Mouse (Mus musculus) gastrocnemius, postnatal 10 days (tissue): ENCODE measurements around the gene Sv2c. TPM values are rescaled to one million over a fixed set of nuclear protein-coding genes. Genes with fewer than 3 reads are reported as not detected.

Experiments
- DNase-seq: peaks from one replicate; pipeline ENCODE4 v3.0.0; 2021; ENCODE audit warnings: mixed read lengths
- total RNA-seq, 2 experiments: library from RNA; stranded (reverse); gene quantifications; 2 replicates each; pipeline ENCODE4 v1.2.3; 2021

The Sv2c gene
- total RNA-seq, 2 experiments from 2014 or later, result 0.47 to 0.66 TPM

DNA sequence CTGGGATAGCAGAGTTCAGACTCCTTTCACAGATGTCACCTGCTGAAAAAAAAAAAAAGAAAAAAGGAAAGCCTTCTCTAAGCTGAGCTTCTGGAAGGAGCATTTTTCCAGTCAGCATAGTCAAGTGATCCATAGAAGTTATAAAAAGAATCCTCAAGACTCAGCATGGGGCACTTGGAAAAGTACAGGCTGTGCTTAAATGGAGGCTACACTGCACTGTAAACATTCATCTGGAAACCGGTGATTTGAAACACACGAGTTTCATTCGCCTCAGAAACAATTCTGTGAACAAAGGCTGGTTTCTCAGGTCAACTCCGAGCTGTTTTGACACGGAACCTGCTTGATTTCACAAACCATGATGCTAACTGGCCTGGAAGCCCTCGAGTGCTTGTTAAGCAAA, 165.6 kb downstream of the Sv2c start:
- no peak for DNase-seq

DNA sequence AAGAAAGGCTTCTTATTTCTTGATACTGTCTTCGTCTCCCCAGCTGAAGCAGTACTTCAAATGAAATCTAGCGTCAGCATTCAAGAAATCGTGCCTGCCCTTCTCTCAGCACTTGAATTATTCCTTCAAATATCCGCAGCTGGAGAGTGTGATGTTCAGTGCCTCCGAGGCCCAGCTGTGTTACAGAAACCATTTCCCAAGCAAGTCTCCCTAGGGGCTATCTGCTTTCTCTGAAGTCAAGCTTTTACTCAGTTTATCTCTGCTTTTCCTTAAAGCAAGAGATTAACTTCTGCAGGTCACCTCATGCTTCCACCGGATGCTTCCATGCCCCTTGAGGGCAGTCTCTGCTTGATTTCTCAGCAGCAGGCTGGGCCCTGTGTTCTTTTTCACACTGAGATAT, 166.8 kb downstream of the Sv2c start:
- DNase-seq, result no peak

GRCm38 (mm10) chr13:95965162-95965561, 167.2 kb downstream of the Sv2c start:
- no peak for DNase-seq

- no peak for DNase-seq
These were observed 168.2 kb downstream of the Sv2c start for GRCm38 (mm10) chr13:95964226-95964625.

DNA sequence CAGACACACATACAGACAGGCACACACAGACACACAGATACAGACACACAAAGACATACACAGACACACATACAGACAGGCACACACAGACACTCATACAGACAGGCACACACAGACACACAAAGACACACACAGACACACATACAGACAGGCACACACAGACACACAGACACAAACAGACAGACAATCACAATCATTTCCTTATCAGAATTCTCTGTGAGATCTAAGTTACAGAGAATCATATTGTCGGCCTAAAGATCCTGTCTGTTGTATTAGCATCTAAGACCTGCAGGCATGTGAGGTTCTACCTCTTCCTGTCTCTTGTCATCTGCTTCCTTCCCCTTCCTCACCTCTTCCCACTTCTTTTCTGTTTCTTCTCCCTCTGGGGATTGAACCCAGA, 168.7 kb downstream of the Sv2c start:
- DNase-seq, result no peak

DNA sequence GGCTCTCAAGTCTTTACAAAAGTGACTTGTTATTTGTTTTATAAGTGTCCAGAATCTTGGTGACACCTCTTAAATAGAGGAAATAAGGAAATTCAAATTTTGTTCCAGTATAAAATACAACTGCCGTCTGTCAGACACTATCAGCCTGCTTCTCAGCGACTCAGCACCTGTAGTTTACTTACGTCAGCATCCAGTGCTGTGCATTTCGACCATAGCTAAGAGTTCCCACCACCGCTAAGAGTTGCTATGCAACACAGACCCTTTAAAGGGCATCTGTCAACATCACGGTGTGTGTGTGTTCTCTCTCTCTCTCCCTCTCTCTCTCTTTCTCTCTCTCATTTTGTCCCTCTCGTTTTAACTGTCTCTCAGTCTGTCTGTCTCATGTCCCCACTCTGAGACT, 170.5 kb downstream of the Sv2c start:
- DNase-seq, result no peak

- DNase-seq, result peak; percentile 26
These were observed 171.1 kb downstream of the Sv2c start for GRCm38 (mm10) chr13:95961191-95961791.

GRCm38 (mm10) chr13:95960477-95961185, 171.7 kb downstream of the Sv2c start:
- DNase-seq, result no peak

DNA sequence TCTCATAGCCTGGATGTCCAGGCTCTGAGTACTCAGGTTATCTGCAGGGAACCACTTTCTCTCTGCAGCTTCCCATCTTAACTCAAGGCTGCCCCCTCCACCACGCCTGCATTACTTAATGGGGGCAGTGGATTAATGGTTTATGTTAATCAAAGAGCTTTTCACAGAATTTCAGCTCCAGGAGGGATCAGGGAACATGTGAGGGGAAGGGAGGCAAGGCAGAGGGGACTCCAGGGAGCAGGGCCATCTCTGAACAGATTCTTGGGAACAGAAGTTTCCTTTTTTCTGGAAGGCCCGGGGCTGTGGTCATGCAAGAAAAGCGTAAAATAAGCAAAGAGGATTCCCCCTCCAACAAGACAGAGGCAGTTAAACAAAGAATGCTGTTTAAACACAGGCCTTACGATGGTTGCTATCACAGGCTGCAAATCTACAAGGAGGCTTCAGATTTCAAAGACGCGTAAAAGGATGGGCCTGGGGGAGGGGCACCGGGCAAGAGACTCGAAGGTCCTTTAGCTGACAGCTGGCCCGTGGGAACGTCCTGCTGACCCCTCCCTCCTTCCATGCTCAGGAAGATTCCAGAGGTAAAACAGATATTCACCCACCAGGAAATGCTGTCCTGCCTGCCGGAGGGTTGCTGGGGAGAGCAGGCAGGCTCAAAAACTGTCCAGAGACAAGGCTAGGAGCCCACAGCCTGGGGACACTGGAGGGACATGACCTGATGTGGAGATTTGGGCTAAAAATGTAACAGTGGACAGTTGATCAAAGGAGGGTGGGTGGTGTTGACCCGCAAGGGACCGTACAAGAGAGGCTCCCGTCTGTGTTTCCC, 172.5 kb downstream of the Sv2c start:
- no peak for DNase-seq

- no peak for DNase-seq
These were observed 175.2 kb downstream of the Sv2c start for GRCm38 (mm10) chr13:95957134-95957533.

DNA sequence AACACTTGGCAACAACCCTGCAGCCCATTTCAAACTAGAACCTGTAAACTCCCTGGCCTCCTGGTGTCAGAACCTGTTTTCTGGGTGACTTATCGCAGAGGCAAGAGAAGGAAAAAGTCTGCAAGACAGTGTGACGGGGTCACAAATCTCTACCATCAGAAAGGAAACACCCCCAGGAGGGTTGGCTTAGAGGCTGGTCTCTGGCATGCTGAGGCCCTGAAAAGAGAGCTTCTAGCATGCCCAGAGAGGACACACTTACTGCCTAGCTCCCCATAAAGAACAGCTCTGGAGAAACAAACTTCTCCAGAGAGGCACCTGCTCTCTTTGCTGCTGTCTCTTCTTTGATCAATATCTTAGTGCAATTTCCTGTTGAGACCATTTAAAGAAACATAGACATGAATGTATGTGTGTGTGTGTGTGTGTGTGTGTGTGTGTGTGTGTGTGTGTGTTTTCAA, 176.0 kb downstream of the Sv2c start:
- no peak for DNase-seq

- DNase-seq, result no peak
These were observed 177.2 kb downstream of the Sv2c start for GRCm38 (mm10) chr13:95955204-95955603.

DNA sequence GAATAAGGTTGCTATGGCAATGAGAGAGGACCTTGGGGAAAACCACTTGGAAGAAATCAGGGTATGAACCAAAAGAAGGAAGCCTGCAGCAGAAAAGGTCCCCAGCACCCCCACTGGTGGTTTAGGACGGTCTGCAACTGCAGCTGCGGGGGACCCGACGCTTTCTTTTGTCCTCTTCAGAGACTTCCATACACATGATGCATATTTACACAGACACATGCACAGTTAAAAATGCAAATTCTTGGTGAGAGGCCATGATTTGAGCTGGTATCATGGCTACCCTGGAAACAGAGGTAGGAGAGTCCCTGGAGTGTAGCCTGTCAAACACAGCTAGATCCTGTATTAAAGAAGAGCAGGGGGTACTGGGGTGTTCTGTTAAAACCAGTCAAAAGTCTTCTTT, 178.7 kb downstream of the Sv2c start:
- DNase-seq, result no peak

GRCm38 (mm10) chr13:95952263-95952662, 180.1 kb downstream of the Sv2c start:
- no peak for DNase-seq

DNA sequence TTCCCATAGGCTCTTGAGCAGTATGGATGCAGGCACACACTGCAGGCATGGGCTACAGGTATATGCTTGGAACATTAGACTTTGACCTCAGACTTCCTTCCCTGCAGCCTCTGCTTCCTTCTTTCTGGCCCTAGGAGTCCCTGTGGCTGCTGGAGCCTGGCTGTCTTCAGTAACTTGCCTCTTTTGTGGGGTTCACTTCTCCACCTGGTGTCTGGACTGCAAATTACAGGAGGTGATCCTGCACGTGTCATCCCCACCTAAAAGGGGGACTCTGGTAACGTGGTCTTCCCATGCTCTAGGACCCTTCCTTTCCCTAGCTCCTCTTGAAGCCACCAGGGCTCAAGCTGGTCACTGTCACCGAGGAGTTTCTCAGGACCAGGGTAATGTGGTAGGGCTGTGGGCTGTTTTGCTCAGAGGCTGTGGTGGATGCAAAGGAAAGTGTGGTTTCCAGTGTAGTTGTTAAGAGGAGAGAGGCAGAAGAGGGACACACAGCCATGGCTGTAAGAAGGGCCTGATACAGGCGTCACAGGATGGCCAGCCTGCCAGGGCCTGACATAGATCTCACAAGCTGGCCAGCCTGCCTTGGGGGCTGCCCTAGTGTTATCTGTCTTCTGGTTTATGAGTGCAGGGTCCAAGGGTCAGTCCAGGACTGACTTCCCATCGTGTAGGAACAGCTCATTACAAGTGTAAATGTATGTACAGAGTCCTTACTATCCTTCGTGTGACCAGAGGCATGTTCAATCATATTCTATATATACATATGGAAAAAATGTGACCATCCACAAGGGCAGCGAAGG, 181.1 kb downstream of the Sv2c start:
- DNase-seq, result no peak

DNA sequence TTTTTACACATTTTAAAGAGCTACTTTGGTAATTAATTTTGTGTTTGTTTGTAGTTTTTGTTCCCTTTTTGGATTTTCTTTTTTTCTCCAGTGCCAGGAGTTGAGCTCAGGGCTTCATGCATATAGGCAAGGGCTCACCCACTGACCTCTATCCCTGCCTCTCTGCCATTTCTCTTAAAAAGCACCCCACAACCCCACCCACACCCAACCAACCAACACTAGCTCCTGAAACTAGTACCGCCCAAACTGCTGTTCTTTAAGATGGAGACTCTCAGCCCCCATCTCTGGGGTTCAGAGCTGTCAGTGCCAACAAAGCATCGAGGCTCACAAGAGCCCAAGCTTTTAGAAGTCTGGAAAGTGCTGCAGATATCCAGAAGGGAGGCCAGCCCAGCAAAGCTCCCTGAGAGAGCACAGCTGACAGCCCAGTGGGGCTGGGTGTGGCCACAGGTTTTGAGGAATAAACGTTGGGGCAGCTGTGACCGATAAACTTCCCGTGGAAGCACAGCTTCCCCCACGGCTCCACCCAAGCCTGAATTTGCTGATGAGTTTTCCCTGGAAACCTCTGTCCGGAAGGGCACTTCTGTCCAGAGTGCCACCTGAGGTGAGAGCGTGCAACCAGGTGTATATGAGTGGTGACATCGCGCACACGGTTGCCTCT, 181.8 kb downstream of the Sv2c start:
- DNase-seq, result no peak

DNA sequence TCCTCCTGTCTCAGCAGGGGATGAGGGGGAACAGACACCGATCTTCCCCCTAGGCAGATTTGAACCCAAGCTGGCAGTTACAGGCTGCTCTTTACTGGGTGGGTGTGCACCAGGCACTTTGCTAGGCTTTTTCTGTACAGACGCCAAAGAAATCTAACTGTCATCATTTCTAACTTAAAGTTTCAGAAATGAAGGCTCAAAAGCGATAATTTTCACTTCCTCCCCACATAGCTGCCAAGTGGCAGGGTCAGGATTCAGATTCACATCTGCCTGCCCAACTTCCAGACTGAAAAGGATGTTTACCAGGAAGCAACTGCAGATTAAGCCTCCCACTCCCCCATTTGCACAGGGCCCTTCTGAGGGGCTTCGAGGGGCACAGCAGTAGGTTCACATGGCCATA, 183.0 kb downstream of the Sv2c start:
- no peak for DNase-seq

DNA sequence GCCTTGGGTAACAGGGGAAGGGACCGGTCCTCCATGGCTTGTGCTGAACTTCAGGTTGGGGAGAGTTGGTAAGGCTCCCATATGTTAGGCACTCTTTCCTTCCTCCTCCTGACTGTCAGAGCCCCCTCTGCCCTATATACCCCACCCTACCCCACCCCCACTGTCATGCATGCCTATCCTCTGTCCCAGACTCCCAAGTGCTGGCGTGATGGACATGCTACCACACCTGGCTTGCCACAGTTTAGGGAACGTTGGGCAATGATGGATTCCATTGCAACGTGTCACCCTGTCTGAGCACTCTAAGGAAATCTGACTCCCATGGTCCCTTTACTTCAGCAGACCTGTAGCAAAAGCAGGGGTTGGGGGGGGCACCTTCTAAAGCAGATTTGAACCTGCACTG, 183.6 kb downstream of the Sv2c start:
- no peak for DNase-seq

DNA sequence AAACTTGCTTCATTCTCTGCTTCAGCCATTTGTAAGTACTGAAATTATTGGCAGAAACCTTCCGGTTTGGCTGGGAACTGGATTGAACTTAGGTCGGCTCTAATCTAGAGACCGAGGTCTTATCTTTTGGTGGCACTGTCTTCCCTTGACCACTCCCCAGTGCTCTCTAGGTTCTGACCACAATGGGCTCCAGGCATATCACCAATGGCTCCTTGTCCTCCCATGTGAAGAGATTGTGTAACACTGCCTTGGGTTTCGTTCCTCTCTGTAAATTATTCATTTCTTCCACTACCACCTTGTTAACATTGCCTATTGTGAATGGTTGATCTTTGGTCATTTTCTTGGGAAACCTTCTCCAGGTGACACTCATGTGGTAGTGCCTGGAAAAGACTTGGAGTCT, 184.0 kb downstream of the Sv2c start:
- no peak for DNase-seq

- no peak for DNase-seq
These were observed 186.4 kb downstream of the Sv2c start for GRCm38 (mm10) chr13:95945937-95946507.

GRCm38 (mm10) chr13:95944621-95945020, 187.8 kb downstream of the Sv2c start:
- no peak for DNase-seq

- no peak for DNase-seq
These were observed 188.5 kb downstream of the Sv2c start for GRCm38 (mm10) chr13:95943919-95944318.
